Mouse (Mus musculus): ENCODE data around the gene Mrap2.
"Not testable (repeated sequence)": the region's sequence is repeated elsewhere in the genome, so short reads cannot be mapped to it uniquely, and the experiment has no call there.

Gene Mrap2

DNA sequence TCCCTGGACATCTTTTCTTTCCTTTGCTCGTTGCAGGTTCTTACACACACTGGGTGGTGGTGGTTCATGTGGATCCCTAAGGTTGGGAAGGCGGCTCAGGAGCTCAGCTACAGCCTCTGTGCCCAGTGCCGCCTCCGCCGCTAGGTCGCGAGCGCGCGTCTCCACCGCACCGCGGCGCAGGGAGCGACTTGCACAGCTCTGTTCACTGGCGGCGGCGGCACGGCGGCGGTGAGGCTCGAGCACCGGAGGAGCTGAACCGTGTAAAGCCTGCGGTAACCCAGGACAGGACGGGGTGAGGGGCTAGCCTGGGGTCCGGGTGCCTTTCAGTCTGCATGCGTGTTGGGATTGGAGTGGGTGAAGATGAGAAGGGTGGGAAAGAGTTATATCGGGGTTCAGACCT is at the start of gene Mrap2:
Gene Mrap2, plus strand, starts transcription at position 201 of the 400 bp plus-strand sequence.
- DNase-seq (ENCODE audit: low spot score in 2 of 2) = peak; percentile 26 to 31

GRCm38 (mm10) chr9:87097989-87098388 is 46.1 kb upstream of the Mrap2 start:
- peak; percentile 8 to 12 for DNase-seq (ENCODE audit: low spot score in 2 of 2)

DNA sequence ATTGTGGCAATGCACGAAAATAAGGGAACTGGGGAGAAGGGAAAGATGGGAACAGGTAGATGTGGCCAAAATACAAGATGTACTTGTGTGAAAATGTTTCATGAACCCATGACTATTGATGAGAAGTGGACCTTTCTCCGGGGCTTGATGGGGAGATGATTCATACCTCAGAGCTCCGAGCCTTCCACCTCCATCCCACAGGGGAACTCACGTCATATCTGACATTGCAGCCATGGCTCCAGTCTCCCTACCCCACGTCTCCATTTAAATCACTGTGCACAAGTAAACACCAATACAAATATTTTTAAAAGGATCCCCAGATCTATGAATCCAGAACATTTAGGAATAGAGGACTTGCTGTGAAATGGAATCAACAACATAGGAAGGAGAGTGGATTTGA is 29.1 kb upstream of the Mrap2 start:
- DNase-seq (ENCODE audit: low spot score in 2 of 2) = no peak

DNA sequence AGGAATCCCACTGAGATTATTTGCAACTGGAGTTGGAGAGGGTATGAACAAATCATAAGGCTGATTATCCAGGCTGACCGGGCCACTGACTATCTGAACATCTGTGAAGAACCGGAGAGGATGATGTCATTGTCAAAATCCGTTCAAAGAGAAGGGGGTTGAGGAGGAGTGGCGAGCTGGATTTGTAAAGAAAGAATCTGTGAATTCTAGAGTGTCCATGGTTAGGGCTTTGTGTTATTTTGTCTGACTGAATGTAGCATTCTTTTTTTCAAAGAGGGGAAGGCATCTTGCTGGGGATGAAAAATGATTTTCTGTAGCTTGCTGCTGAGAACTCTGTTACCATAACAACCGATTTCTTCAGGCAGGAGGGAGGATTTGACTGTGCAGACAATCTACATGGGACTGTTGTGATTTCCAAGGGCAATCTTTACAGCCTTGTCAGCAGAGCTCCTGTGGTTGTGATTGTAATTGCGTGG is 28.6 kb upstream of the Mrap2 start:
- DNase-seq (ENCODE audit: low spot score in 2 of 2) = no peak

DNA sequence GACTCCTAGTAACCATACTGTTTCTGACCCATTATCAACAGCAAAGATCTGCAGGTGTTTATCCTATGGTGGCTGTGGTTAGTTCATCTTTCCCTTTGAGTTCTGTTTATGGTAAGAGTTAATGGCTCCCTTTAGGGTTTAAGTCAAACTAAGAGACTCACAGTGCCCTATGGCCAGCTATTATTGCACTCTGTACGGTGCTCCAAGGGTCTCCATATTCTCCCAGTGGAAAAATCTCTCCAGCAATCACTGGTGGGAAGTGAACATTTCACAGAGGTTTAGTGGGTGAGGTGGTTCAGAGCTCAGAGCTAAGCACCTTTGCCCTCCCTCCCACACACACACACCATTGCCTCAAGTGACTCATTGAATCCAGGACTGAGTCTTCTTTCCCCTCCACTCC is 28.1 kb upstream of the Mrap2 start:
- DNase-seq (ENCODE audit: low spot score in 2 of 2) = no peak

GRCm38 (mm10) chr9:87118996-87119395 is 25.1 kb upstream of the Mrap2 start:
- no peak for DNase-seq (ENCODE audit: low spot score in 2 of 2)

GRCm38 (mm10) chr9:87121956-87122493 is 22.1 kb upstream of the Mrap2 start:
- no peak for DNase-seq (ENCODE audit: low spot score in 2 of 2)

- not testable (repeated sequence) for DNase-seq (ENCODE audit: low spot score in 2 of 2)
Measured at GRCm38 (mm10) chr9:87127046-87127445, 17.1 kb upstream of the Mrap2 start.

DNA sequence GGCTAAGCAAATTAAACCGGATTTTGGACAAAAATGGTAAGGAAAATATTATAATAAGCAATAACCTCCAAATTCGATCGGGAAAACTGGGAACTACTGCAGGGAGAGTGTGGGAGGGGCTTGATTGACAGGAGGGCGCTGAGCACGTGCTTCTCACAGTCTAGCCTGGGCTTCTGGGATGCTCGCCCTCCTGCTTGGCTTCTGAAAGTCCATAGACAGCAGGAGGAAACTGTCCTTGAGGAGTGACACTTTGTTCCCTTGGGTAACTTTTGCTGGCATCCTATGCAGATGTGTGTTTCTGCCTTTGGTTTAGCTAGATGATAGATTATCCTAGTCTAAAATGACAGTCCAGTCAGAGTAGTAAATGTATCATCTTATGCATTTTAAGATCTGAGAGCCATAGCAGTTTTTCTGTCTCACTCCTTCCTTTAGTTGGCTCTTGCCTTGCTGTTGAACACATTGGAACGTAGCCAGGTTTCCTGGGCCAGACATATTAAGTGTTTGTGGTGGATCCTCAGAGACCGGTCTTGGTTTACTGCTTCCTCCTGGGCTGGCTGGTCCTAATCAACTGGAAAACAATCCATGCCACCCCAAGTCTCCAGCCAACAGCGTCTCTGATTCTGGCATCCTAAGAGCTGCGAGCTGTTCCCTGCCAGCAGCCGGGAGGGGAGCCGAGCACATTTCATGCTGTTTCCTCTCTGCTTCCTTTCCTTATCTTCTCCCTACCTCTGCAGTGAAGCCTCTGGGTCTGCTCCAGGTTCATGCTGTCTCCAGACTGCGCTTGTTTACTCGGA is 8.1 kb upstream of the Mrap2 start:
- DNase-seq (ENCODE audit: low spot score in 2 of 2) = no peak

DNA sequence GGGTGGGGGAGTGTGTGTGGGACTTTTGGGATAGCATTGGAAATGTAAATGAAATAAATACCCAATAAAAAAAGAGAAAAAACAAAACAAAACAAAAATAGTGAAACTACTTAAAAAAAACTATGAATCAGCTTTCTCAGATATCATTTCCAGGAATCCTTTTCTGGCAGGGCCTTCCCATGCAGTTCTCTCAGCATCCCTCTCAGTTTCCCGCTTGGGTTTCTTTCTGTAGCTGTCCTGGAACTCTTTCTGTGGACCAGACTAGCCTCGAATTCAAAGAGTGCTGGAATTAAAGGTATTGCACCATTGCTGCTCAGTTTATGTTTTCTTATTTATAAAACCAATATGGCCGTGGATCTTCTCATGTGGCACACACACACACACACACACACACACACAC is 1.0 kb upstream of the Mrap2 start:
- DNase-seq (ENCODE audit: low spot score in 2 of 2) = no peak

DNA sequence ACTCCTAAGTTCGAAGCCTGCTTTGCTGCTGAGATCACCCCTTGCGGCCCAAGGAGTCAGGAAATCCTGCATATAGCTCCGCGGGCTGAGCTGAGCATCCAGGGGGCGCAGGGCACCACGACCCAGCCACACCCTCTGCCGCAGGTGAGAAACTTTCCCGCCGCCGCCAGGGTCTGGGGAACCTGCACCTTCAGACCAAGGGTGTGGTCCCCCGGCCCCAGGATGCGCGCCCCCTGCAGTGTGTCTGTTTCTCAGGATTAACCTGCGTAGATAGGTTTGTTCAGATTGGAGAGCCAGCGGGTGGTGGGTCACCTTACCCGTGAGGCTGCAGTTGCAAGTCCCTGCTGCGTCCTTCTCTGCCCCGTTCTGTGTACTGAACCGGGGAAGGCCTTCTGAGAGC is 426 bp downstream of the Mrap2 start:
- DNase-seq (ENCODE audit: low spot score in 2 of 2) = no peak

DNA sequence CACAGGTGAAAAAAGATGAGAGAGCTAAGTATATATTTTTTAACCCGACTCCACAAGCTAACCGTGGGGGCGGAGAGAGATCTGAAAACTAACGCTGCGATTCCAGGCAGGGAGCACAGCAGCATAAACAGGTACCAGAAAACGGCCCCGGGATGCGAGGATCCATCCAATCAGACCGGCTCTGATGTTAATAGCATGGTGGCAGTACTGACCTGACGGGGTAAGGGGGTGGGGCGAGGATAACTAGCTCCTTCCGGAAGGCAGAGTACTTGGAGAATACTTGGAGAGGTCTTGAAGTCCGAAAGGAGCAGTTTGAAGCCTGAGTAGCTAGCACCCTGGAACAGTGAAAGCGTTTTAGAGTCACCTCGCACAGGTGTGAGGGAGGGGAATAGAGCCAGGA is 1.1 kb downstream of the Mrap2 start:
- DNase-seq (ENCODE audit: low spot score in 2 of 2) = no peak

GRCm38 (mm10) chr9:87145671-87146070 is 1.6 kb downstream of the Mrap2 start:
- no peak for DNase-seq (ENCODE audit: low spot score in 2 of 2)

DNA sequence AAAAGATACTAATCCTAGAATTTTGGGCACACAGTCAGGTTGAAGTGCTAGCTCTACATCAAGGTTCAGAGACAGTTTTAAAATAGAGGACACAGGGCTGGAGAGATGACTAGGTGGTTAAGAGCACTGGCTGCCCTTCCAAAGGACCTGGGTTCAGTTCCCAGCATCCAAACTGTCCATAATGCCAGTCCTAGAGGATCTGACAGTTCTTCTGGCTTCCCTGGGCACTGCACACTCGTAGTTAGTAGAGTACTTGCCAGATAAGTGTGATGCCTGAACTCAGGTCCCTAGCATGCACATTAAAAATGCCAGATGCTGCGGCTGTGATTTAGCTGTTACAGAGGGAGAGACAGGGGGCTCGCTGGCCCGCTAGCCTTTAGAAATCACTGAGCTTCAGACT is 2.3 kb downstream of the Mrap2 start:
- DNase-seq (ENCODE audit: low spot score in 2 of 2) = no peak

- no peak for DNase-seq (ENCODE audit: low spot score in 2 of 2)
Measured at GRCm38 (mm10) chr9:87147927-87148326, 3.8 kb downstream of the Mrap2 start.

GRCm38 (mm10) chr9:87152641-87153325 is 8.7 kb downstream of the Mrap2 start:
- no peak for DNase-seq (ENCODE audit: low spot score in 2 of 2)

DNA sequence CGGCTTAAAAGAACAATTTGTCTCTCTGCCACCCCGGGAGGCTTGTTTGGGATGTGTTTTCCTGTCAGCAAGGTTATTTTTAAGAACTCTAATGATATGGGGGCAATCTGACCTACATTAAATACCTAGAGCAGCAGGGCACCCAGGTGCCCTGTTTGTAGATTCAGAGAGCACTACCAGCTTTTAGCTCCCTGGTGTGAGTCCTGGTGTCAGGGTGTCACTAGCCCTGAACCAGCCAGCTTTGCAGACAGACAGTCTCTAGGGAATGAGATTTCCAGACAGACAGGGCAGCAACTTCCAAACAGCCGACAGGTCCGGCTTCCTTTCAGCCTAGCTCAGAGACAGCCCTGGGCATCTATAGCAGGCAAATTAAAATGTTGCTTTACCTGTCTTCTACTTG is 18.5 kb downstream of the Mrap2 start:
- DNase-seq (ENCODE audit: low spot score in 2 of 2) = no peak

DNA sequence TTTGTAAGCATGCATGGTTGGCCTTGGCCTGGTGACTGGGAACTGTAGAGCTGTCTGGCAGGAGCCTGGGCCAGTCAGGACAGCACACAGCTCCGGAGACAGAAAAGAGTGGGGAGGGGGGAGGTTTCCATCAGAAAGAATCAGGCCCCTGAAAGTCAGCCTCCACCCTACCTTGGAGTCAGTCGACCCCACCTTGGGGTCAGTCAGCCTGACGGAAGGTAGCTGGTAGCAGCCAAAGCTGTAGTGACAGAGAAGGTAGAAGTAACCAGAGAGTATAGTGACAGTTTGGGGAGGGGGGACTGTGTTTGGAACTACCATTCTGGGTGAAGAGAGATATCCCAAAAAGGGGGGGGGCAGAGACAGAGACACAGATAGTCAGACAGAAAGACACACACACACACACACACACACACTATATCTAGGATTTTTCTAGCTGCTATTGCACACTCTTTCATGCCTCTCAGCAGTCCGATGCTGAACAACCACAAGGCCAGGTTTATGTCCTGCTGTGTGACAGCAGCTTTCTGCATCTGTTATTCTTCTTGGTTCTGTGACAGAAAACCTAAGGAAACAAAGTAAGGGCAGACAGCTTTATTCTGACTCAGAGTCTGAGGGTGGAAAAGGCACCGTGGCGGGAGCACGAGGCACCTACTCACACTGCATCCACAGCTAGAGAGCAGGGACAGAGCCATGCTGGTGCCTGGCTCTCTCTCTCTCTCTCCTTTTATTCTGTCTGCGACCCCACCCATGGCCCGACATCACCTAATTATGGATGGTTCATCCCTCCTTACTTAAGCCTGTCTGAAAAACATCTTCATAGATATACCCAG is 23.1 kb downstream of the Mrap2 start:
- DNase-seq (ENCODE audit: low spot score in 2 of 2) = no peak

GRCm38 (mm10) chr9:87168051-87168450 is 23.9 kb downstream of the Mrap2 start:
- DNase-seq (ENCODE audit: low spot score in 2 of 2) = no peak

- DNase-seq (ENCODE audit: low spot score in 2 of 2) = no peak
Measured at GRCm38 (mm10) chr9:87169144-87169543, 25.0 kb downstream of the Mrap2 start.

DNA sequence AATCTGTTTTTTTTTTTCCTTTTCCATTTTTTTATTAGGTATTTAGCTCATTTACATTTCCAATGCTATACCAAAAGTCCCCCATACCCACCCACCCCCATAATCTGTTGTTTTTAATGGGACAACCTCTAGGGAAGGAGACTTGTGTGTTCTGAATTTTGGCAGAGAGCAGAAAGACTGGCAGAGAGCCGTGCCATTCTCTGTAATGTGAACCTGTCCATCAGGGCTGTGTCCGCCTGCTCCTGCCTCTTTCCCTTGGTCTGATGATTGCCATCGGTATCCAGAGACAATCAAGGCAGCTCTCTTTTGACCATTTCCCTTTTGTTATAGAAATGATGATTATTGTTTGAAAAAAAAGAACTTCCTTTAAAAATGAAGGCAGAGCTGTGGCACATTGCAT is 26.8 kb downstream of the Mrap2 start:
- no peak for DNase-seq (ENCODE audit: low spot score in 2 of 2)

DNA sequence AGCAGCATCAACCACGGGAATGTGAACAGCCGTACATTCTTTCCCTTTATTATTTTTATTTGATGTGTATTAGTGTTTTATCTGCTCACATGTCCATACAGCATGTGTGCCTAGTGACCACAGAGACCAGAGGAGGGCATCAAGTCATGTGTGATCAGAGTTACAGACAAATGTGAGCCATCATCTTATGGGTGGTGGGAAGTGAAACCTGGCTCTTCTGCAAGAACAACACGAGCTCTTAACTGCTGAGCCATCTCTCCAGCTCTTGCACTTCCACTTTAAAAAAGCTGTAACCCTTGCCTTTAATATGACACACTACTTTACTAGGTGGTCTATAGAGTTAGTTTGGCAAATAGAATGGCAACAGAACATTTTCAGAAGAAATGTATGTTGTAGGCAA is 27.4 kb downstream of the Mrap2 start:
- no peak for DNase-seq (ENCODE audit: low spot score in 2 of 2)

Measured in urinary bladder, postnatal 36 days (tissue).